Mouse (Mus musculus) lung, embryonic 14.5 days (tissue): Measurements from ENCODE around the gene Zfp319. TPM values are rescaled to one million over a fixed set of nuclear protein-coding genes. Genes with fewer than 3 reads are reported as not detected.
A peak's percentile ranks its signal among the peaks of the same experiment; 100 is the strongest.

Experiments
- ATAC-seq: fragments of 200-750 bp; cut with Nextera tagmentation; 2 replicates; pipeline ENCODE4 v1.8.0; 2017; ENCODE audit warnings: mild to moderate bottlenecking, moderate TSS enrichment, moderate library complexity; ENCODE audit not compliant: insufficient read depth
- DNase-seq: peaks from one replicate; pipeline ENCODE4 v3.0.0-alpha.2; 2015
- H3K27ac ChIP-seq: fragments of 300-500 bp; sonication (generic); 2 replicates; pipeline ENCODE4 v1.5.1; 2014; ENCODE audit warnings: low read depth, mild to moderate bottlenecking, moderate library complexity
- H3K27me3 ChIP-seq: fragments of 300-500 bp; sonication (generic); 2 replicates; pipeline ENCODE4 v1.6.1; 2014; ENCODE audit warnings: low read length, control low read depth; ENCODE audit not compliant: insufficient read depth
- H3K36me3 ChIP-seq: fragments of 300-500 bp; sonication (generic); 2 replicates; pipeline ENCODE4 v1.6.1; 2014; ENCODE audit warnings: control low read depth; ENCODE audit not compliant: insufficient read depth
- H3K4me1 ChIP-seq: fragments of 300-500 bp; sonication (generic); 2 replicates; pipeline ENCODE4 v1.6.1; 2014; ENCODE audit warnings: antibody characterized with exemption, control low read depth; ENCODE audit not compliant: insufficient read depth
- H3K4me2 ChIP-seq: fragments of 300-500 bp; sonication (generic); 2 replicates; pipeline ENCODE4 v1.6.1; 2014; ENCODE audit warnings: mild to moderate bottlenecking
- H3K4me3 ChIP-seq: fragments of 300-500 bp; sonication (generic); 2 replicates; pipeline ENCODE4 v1.5.1; 2014; ENCODE audit warnings: low read depth, low read length
- H3K9ac ChIP-seq: fragments of 300-500 bp; sonication (generic); 2 replicates; pipeline ENCODE4 v1.6.1; 2014
- H3K9me3 ChIP-seq: fragments of 300-500 bp; sonication (generic); 2 replicates; pipeline ENCODE4 v1.6.1; 2016; ENCODE audit warnings: low read depth, low read length, control low read depth
- CTCF ChIP-seq: IDR thresholded peaks from 2 replicates; pipeline ENCODE4 v1.5.1; 2016; ENCODE audit warnings: antibody characterized with exemption, low read depth
- WGBS: fragments of 180-500 bp; shearing (Covaris S2); extraction: QIAGEN DNeasy Blood & Tissue Kit; methylation state at CpG from one replicate; pipeline ENCODE4 v1.1.7; 2014; 5-methylcytosine and 5-hydroxymethylcytosine counted together
- polyA plus RNA-seq: library from polyadenylated mRNA; unstranded; fragments of >200 nt; fragmentation: Nextera tagmentation; extraction: Ambion mirVana; gene quantifications from 2 replicates; pipeline ENCODE4 v1.2.1, GENCODE M21; 2014

Zfp319 gene
- polyA plus RNA-seq, 1 experiment from 2014 or later, result 10.9 TPM

DNA sequence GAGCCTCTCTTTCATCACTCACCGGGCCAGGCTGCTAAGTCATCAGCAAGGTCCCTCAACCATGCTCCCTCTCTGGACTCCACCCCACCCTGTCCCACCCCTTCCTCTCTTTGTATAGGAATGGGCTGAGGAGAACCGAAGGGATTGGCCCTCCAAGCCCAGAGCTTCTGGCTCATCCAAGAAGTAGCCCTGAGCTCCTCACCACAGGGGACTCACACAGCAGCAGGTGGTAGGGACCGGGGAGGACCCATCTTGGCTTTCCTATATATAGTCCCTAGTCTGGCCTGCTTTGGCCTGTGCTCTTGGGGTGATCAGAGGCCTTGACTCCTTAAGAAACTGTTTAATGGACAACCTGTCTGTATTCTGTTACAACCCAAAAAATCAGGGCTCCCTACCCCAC lies 42.7 kb upstream of the Zfp319 start:
- H3K9me3 ChIP-seq, result no peaks in the 10 kb centered on the region
- DNase-seq (no peak), ATAC-seq (no peak)
- TF ChIP-seq CTCF, result no peak
- no peaks in the 10 kb centered on the region for H3K27me3 ChIP-seq
- H3K4me1 ChIP-seq, result peaks cover 17% of the 10 kb centered on the region
- H3K4me3 ChIP-seq, result no peak overlapping the region
- 71% methylated on average over 3 of the region's 3 CpGs for WGBS
- peaks cover 18% of the 10 kb centered on the region; the same call in 1 of the 2 replicates for H3K36me3 ChIP-seq
- no peak overlapping the region for H3K27ac ChIP-seq
- H3K4me2 ChIP-seq, result no peak overlapping the region
- no peak overlapping the region for H3K9ac ChIP-seq

DNA sequence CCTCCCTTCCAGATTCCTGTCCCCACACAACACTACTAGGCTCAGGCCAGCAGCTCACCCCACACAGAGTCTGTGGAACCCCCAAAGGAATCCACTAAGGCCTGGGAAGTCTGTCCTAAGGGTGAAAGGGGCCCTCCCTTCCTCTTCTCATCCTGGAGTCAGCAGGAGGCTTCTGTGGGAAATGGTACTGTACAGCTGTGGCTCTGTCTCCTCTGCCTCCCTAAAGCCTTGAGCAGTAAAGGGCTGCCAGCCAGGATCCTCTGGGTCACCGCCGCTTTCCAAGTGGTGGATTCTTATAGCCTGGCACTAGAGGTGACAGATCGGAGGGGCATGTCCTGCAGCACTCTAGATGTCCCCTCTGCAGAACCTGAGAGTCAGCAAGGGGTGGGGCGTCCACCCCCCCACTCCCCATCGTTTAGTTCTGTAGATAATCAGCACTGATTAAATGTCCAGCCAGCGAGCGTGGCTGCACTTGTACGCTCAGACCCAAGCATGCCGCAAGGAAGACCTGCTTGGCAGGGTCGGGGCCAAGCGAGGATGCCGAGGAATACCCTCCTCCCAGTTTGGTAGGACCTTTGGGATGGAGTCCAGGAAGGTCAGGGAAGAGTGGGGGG lies 41.7 kb upstream of the Zfp319 start:
- ATAC-seq (no peak), DNase-seq (no peak)
- peaks cover 24% of the 10 kb centered on the region; the same call in 1 of the 2 replicates for H3K36me3 ChIP-seq
- WGBS, result 50% methylated on average over 12 of the region's 12 CpGs
- no peak overlapping the region for H3K4me2 ChIP-seq
- no peak overlapping the region for H3K4me3 ChIP-seq
- no peaks in the 10 kb centered on the region for H3K9me3 ChIP-seq
- H3K4me1 ChIP-seq, result peaks cover 16% of the 10 kb centered on the region
- H3K27me3 ChIP-seq, result no peaks in the 10 kb centered on the region
- no peak overlapping the region for H3K27ac ChIP-seq
- TF ChIP-seq CTCF, result no peak
- no peak overlapping the region for H3K9ac ChIP-seq

DNA sequence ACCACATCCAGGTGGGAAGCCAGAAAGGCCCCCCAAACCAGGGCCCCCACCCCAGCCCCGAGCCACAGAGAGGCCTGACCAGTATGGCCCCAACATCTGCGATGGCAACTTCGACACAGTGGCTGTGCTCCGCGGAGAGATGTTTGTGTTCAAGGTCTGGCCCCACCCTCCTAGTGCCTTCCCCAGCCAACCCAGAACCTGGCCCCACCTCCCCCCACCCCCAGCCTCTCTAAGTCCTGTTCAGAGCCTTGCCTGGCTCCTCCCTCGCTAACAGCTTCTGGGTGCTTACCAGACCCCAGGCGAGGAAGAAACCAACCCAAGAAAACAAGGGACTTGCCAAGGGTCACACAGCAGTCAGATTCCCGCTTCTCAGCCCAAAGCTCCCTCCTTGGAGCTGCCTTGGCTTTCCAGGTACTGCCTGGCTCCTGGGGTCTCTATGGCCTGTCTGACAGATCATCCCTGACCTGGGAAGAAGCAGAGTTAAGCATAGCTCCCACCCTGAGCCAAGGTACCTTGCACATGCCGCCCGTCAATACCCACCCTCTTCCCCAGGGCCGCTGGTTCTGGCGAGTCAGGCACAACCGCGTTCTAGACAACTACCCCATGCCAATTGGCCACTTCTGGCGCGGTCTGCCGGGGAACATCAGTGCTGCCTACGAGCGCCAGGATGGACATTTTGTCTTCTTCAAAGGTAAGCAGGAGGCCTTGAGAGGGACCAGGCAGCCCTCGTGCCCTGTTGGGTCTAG lies 38.0 kb upstream of the Zfp319 start:
- Histone ChIP-seq H3K4me3 (peak overlapping the region; percentile 18; the same call in 1 of the 2 replicates), H3K36me3 (peaks cover 33% of the 10 kb centered on the region; the same call in 1 of the 2 replicates), H3K4me2 (peak overlapping the region; percentile 56), H3K27me3 (no peaks in the 10 kb centered on the region), H3K9ac (peak overlapping the region; percentile 38), H3K9me3 (no peaks in the 10 kb centered on the region), H3K4me1 (peaks cover 5% of the 10 kb centered on the region; the same call in 1 of the 2 replicates), H3K27ac (no peak overlapping the region)
- DNase-seq, result peak; percentile 59
- WGBS, result 42% methylated on average over 20 of the region's 20 CpGs
- peak; percentile 84 for ATAC-seq
- TF ChIP-seq CTCF, result no peak

DNA sequence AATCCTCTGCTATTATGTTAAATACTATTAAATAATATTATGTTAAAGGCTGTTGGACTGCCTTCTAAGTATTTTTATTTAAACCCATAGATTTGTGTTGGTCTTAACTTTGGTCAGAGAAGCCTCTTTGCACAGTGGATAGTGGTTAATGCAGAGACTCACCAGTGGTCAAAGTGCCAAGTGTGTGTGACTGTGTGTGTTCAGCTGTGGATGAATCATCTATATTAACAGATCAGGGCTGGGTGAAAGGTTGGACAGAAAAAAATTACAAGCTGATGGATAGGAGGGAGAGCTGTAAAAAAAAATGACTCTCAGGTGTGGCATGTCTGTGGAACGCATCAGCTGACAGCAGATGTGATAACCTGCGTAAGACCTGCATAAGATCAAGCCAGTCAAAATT lies 32.1 kb upstream of the Zfp319 start:
- peaks cover 22% of the 10 kb centered on the region for H3K4me1 ChIP-seq
- H3K4me3 ChIP-seq, result no peak overlapping the region
- TF ChIP-seq CTCF, result no peak
- DNase-seq (no peak), ATAC-seq (no peak)
- H3K36me3 ChIP-seq, result peaks cover 13% of the 10 kb centered on the region; the same call in 1 of the 2 replicates
- 84% methylated on average over 2 of the region's 2 CpGs for WGBS
- H3K9me3 ChIP-seq, result no peaks in the 10 kb centered on the region; the same call in 1 of the 2 replicates
- no peak overlapping the region for H3K9ac ChIP-seq
- no peaks in the 10 kb centered on the region for H3K27me3 ChIP-seq
- no peak overlapping the region for H3K4me2 ChIP-seq
- no peak overlapping the region for H3K27ac ChIP-seq

DNA sequence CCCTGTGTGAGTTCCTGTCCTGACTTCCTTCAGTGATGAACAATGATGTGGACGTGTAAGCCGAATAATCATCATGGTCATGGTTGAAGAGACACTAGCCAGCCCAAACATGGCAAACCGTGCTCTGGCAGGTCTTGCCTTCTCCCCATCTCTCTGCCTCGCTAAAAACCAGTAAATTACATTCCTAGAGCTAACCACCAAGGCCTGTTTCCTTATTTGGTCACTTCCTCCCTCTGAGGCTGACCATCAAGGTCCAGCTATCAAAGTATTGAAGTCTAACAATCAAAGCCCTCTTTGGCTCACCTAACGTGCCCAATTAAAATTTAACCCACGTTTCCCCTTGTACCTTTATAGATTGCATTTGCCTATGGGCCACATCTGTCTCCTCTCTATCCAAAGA lies 30.5 kb upstream of the Zfp319 start:
- H3K4me3 ChIP-seq, result no peak overlapping the region
- no peak for DNase-seq
- no peak for TF ChIP-seq CTCF
- no peak overlapping the region for H3K4me2 ChIP-seq
- H3K27ac ChIP-seq, result no peak overlapping the region
- peaks cover 22% of the 10 kb centered on the region for H3K4me1 ChIP-seq
- WGBS, result 63% methylated on average over 6 of the region's 6 CpGs
- no peak overlapping the region for H3K9ac ChIP-seq
- H3K27me3 ChIP-seq, result no peaks in the 10 kb centered on the region
- no peaks in the 10 kb centered on the region; the same call in 1 of the 2 replicates for H3K9me3 ChIP-seq
- ATAC-seq, result no peak
- H3K36me3 ChIP-seq, result 0 out of 2 replicates have a peak, but pooled peaks cover 3% of the 10 kb centered on the region

DNA sequence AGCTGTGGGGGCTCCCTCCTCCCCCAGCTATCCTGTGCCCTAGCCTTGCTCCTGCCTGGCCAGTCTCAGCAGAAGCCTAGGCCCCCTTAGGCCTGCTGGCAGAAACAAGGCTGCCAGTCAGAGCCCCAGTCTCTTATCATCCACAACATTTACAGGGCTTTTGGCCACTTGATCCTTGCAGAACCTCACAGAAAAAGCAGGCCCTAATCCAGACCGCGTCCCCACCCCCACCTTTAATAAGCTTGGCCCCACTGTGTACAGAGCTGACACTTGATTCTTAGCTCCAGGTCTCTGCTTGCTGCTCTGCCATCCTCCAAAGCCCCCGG lies 29.2 kb upstream of the Zfp319 start:
- TF ChIP-seq CTCF, result no peak
- H3K27me3 ChIP-seq, result no peaks in the 10 kb centered on the region

More for the DNA sequence above, 29.2 kb upstream of the Zfp319 start:
- no peak overlapping the region for H3K4me2 ChIP-seq
- no peak overlapping the region for H3K9ac ChIP-seq
- WGBS, result 44% methylated on average over 3 of the region's 3 CpGs
- peak overlapping the region; percentile 82 for H3K27ac ChIP-seq
- H3K4me1 ChIP-seq, result peaks cover 22% of the 10 kb centered on the region
- no peak for ATAC-seq
- no peak overlapping the region for H3K4me3 ChIP-seq
- H3K9me3 ChIP-seq, result no peaks in the 10 kb centered on the region; the same call in 1 of the 2 replicates
- no peak for DNase-seq
- no peaks in the 10 kb centered on the region for H3K36me3 ChIP-seq
